Mouse (Mus musculus) layer of hippocampus, adult 18-20 months (tissue): ENCODE results near the gene Nr1h3. TPM values are rescaled to one million over a fixed set of nuclear protein-coding genes. Genes with fewer than 3 reads are reported as not detected.

ENCODE experiments used
- DNase-seq, 2 experiments: peaks; one replicate each; pipeline ENCODE4 v3.0.0; 2022; ENCODE audit warnings: low spot score in 2 of 2
- total RNA-seq, 2 experiments: library from RNA; stranded (reverse); gene quantifications; 2 replicates each; pipeline ENCODE4 v1.2.3; 2021

Gene Nr1h3
- total RNA-seq, 2 experiments from 2014 or later = 3.9 to 4.3 TPM

DNA sequence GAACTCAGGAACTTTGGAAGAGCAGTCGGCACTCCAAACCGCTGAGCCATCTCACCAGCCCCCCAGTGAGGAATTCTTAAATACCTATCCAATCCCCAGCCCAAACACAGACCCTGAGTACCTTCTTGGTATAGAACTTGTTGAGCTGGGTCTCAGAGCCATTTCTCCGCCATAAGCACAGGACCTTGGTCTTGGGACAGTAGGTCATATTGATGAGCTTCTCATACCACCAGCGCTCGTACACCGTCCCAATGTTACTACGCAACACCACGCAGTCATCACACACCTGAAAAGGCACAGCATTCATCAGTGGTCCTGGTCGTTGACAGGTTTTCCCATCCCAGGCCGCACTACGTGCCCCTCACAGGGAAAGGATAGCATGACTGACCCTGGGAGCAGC lies 59.2 kb downstream of the Nr1h3 start:
- DNase-seq = no peak

DNA sequence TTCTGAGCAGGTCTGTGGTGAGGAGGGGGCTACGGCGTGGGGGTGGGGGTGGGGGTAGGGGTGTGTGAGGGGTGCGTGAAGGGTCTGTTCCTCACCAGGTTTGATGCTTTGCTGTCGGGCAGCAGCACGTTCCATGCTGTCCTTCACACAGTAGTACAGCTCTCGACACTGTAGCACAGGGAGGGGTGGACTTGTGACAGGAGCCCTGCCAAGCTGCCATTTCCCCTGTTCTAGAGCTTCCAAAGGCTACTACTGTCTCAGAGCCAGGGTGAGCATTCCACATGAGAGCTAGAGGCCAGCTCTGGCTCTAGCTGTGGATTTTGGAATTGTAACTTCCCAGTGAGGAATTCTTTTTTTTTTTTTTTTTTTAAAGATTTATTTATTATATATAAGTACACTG lies 59.7 kb downstream of the Nr1h3 start:
- no peak for DNase-seq

DNA sequence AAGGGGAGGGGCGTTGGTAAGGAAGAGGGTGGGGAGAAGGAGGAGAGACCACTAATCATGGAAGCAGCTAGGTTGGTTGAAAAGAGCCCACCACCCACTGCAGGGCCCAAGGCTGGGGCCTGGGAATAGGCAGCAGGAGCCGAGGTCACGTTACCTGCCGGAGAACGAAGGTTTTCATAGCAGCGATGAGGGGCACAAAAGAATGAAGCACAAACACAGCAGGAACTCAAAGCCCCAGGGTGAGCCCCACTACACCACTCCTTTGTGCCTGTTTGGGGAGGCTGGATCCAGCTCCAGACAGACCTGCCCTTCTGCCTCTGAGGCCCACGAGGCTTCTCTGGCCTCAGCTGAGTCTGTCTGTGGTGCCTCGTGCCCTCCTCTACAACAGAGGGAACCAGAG lies 62.9 kb downstream of the Nr1h3 start:
- DNase-seq = no peak

DNA sequence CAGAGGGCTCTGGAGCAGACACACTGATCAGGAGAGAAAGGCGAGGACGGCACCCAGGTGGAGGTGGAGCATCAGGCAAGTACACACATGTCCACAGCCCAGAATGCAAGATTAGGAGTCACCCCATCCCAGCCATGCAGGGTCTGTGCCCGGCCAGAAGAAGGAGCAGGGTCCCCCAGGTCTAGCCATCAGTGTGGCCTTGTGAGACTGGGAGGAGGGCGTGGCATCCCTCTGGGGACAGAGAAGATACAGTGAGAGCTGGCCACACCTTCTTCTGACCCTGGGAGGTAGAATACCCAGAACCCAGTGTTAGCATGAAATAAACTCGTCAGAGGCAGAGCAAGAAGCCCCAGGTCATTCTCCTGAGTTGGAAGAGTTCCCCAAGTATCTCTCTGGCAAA lies 63.3 kb downstream of the Nr1h3 start:
- no peak for DNase-seq

DNA sequence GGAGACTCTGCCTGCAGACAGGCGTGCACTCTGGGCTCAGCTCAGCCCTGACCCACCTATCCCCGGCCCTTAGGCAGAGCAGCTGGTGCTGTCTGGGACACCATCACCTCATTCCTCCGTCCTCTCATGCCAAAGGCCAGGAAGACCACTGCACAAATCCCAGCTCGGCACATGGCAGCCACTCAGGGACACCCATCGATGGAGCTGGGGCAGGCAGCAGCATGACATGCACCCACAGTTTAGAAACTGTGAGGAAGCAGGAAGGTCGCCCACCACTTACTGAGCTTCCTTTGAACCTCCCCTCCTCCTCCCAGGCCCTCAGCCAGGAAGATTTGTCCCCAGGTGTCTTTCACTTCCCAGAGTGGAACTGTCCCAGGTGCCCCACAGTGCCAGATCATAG lies 65.2 kb downstream of the Nr1h3 start:
- no peak for DNase-seq

DNA sequence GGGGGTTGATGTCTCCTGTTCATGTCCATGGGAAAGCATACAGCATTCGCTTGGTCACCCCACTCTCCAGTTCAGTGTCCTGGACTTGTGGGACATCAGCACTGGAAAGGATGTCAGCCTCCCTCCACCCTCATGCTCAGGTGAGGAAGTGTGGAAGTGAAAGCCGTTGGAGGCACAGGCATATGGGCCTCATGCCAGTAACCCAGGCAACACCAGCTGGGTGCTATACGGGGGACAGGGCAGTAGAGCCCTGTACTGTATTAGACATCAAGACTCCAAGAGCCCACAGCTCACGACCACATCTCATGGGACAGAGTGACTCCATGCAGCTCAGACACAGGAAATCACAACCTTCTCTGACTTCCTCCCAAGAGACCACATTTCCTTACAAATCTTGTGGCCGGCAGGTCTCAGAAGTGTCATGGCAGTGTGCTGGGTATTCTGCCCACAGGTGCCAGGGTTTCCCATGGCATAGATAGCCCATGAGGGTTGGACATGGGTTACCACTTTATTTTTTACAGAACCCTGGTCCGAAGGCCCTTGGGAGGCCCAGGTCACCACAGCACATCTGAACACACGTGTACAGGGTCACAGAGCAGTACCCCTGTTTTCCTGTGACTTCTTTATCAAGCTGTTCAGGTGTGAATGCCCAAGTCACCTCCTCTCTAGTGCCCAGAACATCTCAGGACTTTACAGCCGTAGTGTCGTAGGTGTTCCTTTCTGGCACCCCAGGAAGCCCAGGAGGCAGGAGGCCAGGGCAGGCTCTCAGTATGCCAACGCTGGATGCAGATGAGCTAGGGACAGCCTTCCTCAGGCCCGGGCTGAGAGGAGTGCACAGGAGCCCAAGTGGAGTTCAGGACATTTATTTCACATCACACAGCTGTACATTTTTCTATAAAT lies 65.9 kb downstream of the Nr1h3 start:
- no peak for DNase-seq

Other genes starting within 250 kb of the Nr1h3 start
- under 1 TPM; 0.23 to 0.57 TPM for gene Rapsn, start 167.2 kb downstream of the Nr1h3 start, total RNA-seq
- gene Psmc3, start 148.8 kb downstream of the Nr1h3 start, total RNA-seq = 100 to 1,000 TPM; 199 to 219 TPM
- gene Slc39a13, start 132.4 kb downstream of the Nr1h3 start, total RNA-seq = 10 to 100 TPM; 26.2 to 32.7 TPM
- gene Spi1, start 120.4 kb downstream of the Nr1h3 start, total RNA-seq = 1 to 10 TPM; 2.8 to 4.0 TPM
- gene Mybpc3, start 84.7 kb downstream of the Nr1h3 start, total RNA-seq = under 1 TPM; 0.12 to 0.18 TPM
- gene Madd, start 19.0 kb downstream of the Nr1h3 start, total RNA-seq = 100 to 1,000 TPM; 226 to 229 TPM
- gene Acp2, start 51 bp upstream of the Nr1h3 start, total RNA-seq = 10 to 100 TPM; 52.5 to 53.5 TPM
- gene Ddb2, start 34.1 kb upstream of the Nr1h3 start, total RNA-seq = 10 to 100 TPM in 1 of 2 experiments, 1 to 10 TPM in 1; 9.5 to 11.2 TPM
- gene Pacsin3, start 53.1 kb upstream of the Nr1h3 start, total RNA-seq = 10 to 100 TPM; 26.8 to 31.6 TPM
- 10 to 100 TPM; 68.2 to 68.8 TPM for gene Arfgap2, start 62.1 kb upstream of the Nr1h3 start, total RNA-seq
- 100 to 1,000 TPM; 111 to 121 TPM for gene 1110051M20Rik, start 241.9 kb upstream of the Nr1h3 start, total RNA-seq